Mouse (Mus musculus): ENCODE results near the gene Ifitm10. TPM values are rescaled to one million over a fixed set of nuclear protein-coding genes. Genes with fewer than 3 reads are reported as not detected.
A peak's percentile ranks its signal among the peaks of the same experiment; 100 is the strongest.
"Not testable (repeated sequence)": the region's sequence is repeated elsewhere in the genome, so short reads cannot be mapped to it uniquely, and the experiment has no call there.

The Ifitm10 gene
- 1.5 and 1.8 TPM in 2 replicates for polyA plus RNA-seq (2015; fragmentation: Nextera tagmentation; extraction: Ambion mirVana)

DNA sequence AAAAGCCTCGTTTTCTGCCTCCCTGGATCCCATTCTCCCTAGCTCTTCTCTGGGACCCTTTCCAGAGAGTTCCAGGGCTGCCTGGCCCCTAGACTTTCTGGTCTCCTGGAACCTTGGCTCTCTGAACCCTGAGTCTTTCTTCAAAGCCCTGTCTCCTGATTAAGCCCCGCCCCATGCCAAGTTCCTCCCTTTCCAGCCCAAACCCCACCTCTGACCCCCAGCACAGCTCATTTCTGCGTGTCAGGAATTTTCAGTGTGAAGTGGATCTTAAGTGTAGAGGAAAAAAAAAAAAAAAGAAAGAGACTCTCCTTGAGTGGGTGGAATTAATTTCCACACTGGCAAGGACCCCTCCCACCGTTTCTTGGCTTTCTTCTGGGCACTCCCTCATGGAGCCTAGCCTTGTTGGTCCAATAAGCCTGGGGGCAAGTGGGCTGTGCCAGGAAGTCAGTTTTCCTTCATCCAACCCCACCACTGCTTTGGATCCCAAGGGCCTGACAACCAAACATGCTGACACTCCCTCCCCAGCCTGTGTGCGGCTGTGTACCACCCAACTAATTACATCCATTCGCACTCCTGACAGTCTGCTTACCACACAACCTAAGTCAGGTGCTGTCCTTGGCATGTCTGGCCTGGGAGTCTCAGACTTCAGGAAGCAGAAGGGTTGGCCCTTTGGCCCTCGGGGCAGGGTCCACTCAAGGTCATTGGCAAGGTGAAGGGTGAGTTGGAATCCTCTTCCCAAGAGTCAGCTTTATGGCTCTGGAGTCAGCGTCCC, at the start of gene Ifitm10:
Ifitm10 (minus strand) TSS at position 113 of the 772 bp plus-strand sequence.
- Histone ChIP-seq H3K4me2 (0 out of 2 replicates have a peak within 1 kb of the TSS, but pooled peaks have one; percentile 62), H3K4me1 (replicated peaks) (peaks cover 72% of the 10 kb centered on the region), H3K9me3 (replicated peaks) (no peaks in the 10 kb centered on the region), H3K4me3 (replicated peaks) (peak within 1 kb of the TSS; percentile 50; the same call in 1 of the 2 replicates), H3K9ac (0 out of 2 replicates have a peak within 1 kb of the TSS, but pooled peaks have one; percentile 57), H3K27me3 (peaks cover 55% of the 10 kb centered on the region), H3K27ac (peak within 1 kb of the TSS; percentile 94), H3K36me3 (peaks cover 47% of the 10 kb centered on the region)
- 71% methylated on average over 8 of the region's 8 CpGs for WGBS (ENCODE audit: insufficient replicate concordance)
- ATAC-seq (ENCODE audit: low read depth) (no peak), DNase-seq (no peak)

DNA sequence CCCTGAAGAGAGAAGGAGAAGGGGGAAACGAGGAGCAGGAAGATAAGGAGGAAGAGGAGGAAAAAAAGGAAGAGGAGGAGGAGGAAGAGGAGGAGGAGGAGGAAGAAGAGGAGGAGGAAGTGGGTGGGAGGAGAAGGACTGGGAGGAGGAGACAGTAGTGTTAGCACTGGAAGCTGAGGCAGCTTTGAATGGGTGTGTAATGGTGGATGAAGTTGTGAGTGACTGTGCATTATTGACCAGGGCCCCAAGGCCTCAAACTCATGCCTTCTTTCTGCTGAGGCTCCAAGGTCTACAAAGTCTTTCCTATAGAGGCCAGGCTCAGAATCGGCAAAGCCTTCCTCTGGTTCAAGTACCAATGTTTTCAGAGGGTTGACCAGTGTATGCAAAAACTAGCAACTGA, 48.3 kb upstream of the Ifitm10 start:
- H3K4me1 ChIP-seq (replicated peaks): peaks cover 45% of the 10 kb centered on the region
- no peak overlapping the region for H3K9ac ChIP-seq
- H3K9me3 ChIP-seq (replicated peaks): no peaks in the 10 kb centered on the region
- no peak for DNase-seq
- peak overlapping the region; percentile 95 for H3K27ac ChIP-seq
- no peak overlapping the region for H3K4me2 ChIP-seq
- H3K36me3 ChIP-seq: no peaks in the 10 kb centered on the region
- 46% methylated on average over 2 of the region's 2 CpGs for WGBS (ENCODE audit: insufficient replicate concordance)
- peak; percentile 74 for ATAC-seq (ENCODE audit: low read depth)
- no peak overlapping the region for H3K4me3 ChIP-seq (replicated peaks)
- H3K27me3 ChIP-seq: no peaks in the 10 kb centered on the region

GRCm38 (mm10) chr7:142419887-142420286, 46.3 kb upstream of the Ifitm10 start:
- Histone ChIP-seq H3K36me3 (no peaks in the 10 kb centered on the region), H3K9me3 (replicated peaks) (no peaks in the 10 kb centered on the region), H3K4me1 (replicated peaks) (peaks cover 45% of the 10 kb centered on the region), H3K4me2 (peak overlapping the region; percentile 54), H3K27ac (peak overlapping the region; percentile 95), H3K27me3 (no peaks in the 10 kb centered on the region), H3K9ac (peak overlapping the region; percentile 64), H3K4me3 (replicated peaks) (no peak overlapping the region; the same call in 1 of the 2 replicates)
- DNase-seq (peak; percentile 58), ATAC-seq (ENCODE audit: low read depth) (peak; percentile 87)
- WGBS (ENCODE audit: insufficient replicate concordance): 21% methylated on average over 5 of the region's 5 CpGs

DNA sequence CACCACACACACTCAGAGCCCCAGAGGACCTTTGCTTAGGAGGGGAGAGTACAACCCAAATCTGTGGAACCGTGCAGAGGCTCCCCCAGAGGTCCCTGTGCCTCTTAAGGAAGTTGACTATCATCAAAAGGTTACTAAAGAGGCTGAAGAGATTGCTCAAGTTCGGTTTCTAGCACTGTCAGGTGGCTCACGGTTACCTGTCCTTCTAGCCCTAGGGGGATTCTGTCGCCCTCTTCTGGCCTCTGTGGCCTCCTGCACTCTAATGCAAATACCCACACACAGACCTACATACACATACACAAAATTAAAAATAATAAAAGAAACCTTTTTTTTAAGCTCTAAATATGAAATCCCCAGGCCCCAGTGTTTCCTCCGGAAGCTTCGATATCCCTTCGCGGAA, 45.1 kb upstream of the Ifitm10 start:
- 90% methylated on average over 8 of the region's 8 CpGs for WGBS (ENCODE audit: insufficient replicate concordance)
- H3K4me2 ChIP-seq: no peak overlapping the region
- H3K36me3 ChIP-seq: no peaks in the 10 kb centered on the region
- H3K27ac ChIP-seq: peak overlapping the region; percentile 95
- H3K4me1 ChIP-seq (replicated peaks): peaks cover 50% of the 10 kb centered on the region
- DNase-seq (no peak), ATAC-seq (ENCODE audit: low read depth) (no peak)
- H3K9ac ChIP-seq: no peak overlapping the region
- no peak overlapping the region for H3K4me3 ChIP-seq (replicated peaks)
- H3K9me3 ChIP-seq (replicated peaks): no peaks in the 10 kb centered on the region
- H3K27me3 ChIP-seq: no peaks in the 10 kb centered on the region

DNA sequence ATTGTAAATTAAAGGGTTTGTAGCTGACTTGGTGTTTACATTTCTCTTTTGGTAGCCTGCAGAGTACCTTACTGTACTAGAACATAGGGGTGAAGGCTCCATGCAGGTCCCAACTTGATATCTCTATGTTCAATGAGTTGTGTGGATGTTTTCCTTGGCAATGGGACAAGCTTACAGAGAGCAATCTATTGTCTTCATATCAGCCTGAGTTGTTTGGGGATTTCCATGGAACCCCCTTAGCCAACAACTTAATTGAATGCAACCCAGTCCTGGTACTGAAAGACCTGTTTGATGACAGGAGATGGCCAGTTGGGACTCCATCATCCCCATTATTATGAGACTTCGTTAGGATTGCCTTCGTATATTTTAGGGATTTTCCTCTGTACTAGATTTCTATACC, 44.5 kb upstream of the Ifitm10 start:
- ATAC-seq (ENCODE audit: low read depth) (no peak), DNase-seq (no peak)
- Histone ChIP-seq H3K36me3 (no peaks in the 10 kb centered on the region), H3K4me2 (no peak overlapping the region), H3K4me3 (replicated peaks) (no peak overlapping the region), H3K4me1 (replicated peaks) (peaks cover 55% of the 10 kb centered on the region), H3K9ac (no peak overlapping the region), H3K9me3 (replicated peaks) (no peaks in the 10 kb centered on the region), H3K27ac (0 out of 2 replicates have a peak overlapping the region, but pooled peaks have one; percentile 9), H3K27me3 (no peaks in the 10 kb centered on the region)
- WGBS (ENCODE audit: insufficient replicate concordance): 94% methylated on average over 2 of the region's 2 CpGs

DNA sequence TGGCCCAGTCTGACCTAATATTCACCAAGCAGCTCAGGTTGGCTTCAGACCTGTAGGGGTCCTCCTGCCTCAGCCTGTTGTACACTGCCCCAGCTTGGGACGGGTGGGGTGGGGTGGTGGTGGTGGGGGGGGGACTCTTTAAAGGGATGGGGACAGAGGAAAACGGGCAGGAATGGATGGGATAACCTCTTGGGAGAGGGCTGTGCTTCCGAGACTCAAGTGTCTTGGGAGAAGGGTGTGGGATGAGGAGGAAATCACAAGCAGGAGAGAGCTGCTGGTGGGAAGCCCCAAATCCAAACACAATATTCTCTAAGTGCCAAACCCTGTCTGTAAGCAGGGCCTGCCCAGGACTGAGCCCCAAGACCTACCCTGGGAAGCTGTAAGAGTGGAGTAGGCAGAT, 42.7 kb upstream of the Ifitm10 start:
- no peak overlapping the region for H3K4me3 ChIP-seq (replicated peaks)
- H3K9me3 ChIP-seq (replicated peaks): no peaks in the 10 kb centered on the region
- H3K4me2 ChIP-seq: no peak overlapping the region
- DNase-seq (no peak), ATAC-seq (ENCODE audit: low read depth) (no peak)
- H3K36me3 ChIP-seq: no peaks in the 10 kb centered on the region
- 71% methylated on average over 3 of the region's 3 CpGs for whole genome bisulfite sequencing (ENCODE audit: insufficient replicate concordance)
- H3K9ac ChIP-seq: no peak overlapping the region
- H3K27ac ChIP-seq: no peak overlapping the region
- H3K27me3 ChIP-seq: no peaks in the 10 kb centered on the region
- H3K4me1 ChIP-seq (replicated peaks): peaks cover 44% of the 10 kb centered on the region

GRCm38 (mm10) chr7:142415314-142415713, 41.8 kb upstream of the Ifitm10 start:
- DNase-seq: no peak
- Histone ChIP-seq H3K4me3 (replicated peaks) (no peak overlapping the region), H3K9me3 (replicated peaks) (no peaks in the 10 kb centered on the region), H3K27me3 (no peaks in the 10 kb centered on the region), H3K27ac (no peak overlapping the region), H3K36me3 (no peaks in the 10 kb centered on the region), H3K4me2 (no peak overlapping the region), H3K9ac (no peak overlapping the region), H3K4me1 (replicated peaks) (peaks cover 35% of the 10 kb centered on the region)
- 50% methylated on average over 4 of the region's 4 CpGs for WGBS (ENCODE audit: insufficient replicate concordance)
- ATAC-seq (ENCODE audit: low read depth): no peak

GRCm38 (mm10) chr7:142413285-142413684, 39.7 kb upstream of the Ifitm10 start:
- WGBS (ENCODE audit: insufficient replicate concordance): 27% methylated on average over 6 of the region's 6 CpGs
- ATAC-seq (ENCODE audit: low read depth) (peak; percentile 88), DNase-seq (no peak)
- no peaks in the 10 kb centered on the region for H3K9me3 ChIP-seq (replicated peaks)
- H3K4me3 ChIP-seq (replicated peaks): no peak overlapping the region
- no peak overlapping the region for H3K27ac ChIP-seq
- H3K36me3 ChIP-seq: no peaks in the 10 kb centered on the region
- no peak overlapping the region for H3K4me2 ChIP-seq
- H3K27me3 ChIP-seq: no peaks in the 10 kb centered on the region
- H3K4me1 ChIP-seq (replicated peaks): peaks cover 24% of the 10 kb centered on the region
- H3K9ac ChIP-seq: no peak overlapping the region

DNA sequence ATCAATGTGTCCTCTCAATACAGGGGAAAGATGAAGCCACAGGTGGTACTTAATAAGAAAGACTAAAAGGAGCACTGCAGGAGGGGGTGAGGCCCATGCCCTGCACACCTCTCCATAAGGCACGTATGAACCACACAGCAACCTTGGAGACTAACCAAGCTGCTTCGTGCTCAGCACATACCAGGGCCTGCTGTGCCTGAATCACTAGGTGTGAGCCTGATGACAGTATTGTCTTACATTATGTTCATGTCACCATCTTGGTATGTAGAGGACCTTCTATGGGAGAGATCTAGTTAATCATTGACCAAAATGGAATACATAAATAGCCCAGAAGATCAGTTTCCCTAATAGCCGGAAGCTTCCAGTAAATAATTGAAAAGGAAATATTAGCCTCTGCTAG, 36.0 kb upstream of the Ifitm10 start:
- no peaks in the 10 kb centered on the region for H3K9me3 ChIP-seq (replicated peaks)
- peaks cover 24% of the 10 kb centered on the region for H3K4me1 ChIP-seq (replicated peaks)
- no peak overlapping the region for H3K4me3 ChIP-seq (replicated peaks)
- no peaks in the 10 kb centered on the region for H3K27me3 ChIP-seq
- ATAC-seq (ENCODE audit: low read depth) (no peak), DNase-seq (no peak)
- WGBS (ENCODE audit: insufficient replicate concordance): 73% methylated on average over 3 of the region's 3 CpGs
- H3K27ac ChIP-seq: no peak overlapping the region
- H3K4me2 ChIP-seq: no peak overlapping the region
- H3K9ac ChIP-seq: no peak overlapping the region
- H3K36me3 ChIP-seq: no peaks in the 10 kb centered on the region

GRCm38 (mm10) chr7:142408686-142409085, 35.1 kb upstream of the Ifitm10 start:
- H3K4me2 ChIP-seq: no peak overlapping the region
- H3K9ac ChIP-seq: no peak overlapping the region
- 83% methylated on average over 8 of the region's 8 CpGs for WGBS (ENCODE audit: insufficient replicate concordance)
- H3K4me1 ChIP-seq (replicated peaks): peaks cover 24% of the 10 kb centered on the region
- no peaks in the 10 kb centered on the region for H3K36me3 ChIP-seq
- ATAC-seq (ENCODE audit: low read depth) (no peak), DNase-seq (no peak)
- no peak overlapping the region for H3K27ac ChIP-seq
- H3K9me3 ChIP-seq (replicated peaks): no peaks in the 10 kb centered on the region
- no peak overlapping the region for H3K4me3 ChIP-seq (replicated peaks)
- H3K27me3 ChIP-seq: no peaks in the 10 kb centered on the region

DNA sequence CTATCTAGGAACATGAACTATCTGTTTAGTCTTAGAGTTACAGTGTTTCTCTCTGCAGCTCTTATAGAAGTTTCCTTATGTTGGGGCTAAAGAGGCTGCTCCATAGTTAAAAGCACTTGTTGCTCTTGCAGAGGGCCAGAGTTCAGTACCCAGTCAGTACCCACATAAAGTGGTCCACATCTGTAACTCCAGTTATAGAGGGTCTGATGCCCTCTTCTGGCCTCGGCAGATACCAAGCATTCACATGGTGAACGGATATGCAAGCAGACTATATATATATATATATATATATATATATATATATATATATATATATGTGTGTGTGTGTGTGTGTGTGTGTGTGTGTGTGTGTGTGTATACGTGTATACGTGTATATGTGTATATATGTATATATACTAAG, 34.4 kb upstream of the Ifitm10 start:
- Histone ChIP-seq H3K4me3 (replicated peaks) (no peak overlapping the region), H3K9ac (no peak overlapping the region), H3K9me3 (replicated peaks) (no peaks in the 10 kb centered on the region), H3K27me3 (no peaks in the 10 kb centered on the region), H3K27ac (no peak overlapping the region), H3K4me2 (no peak overlapping the region), H3K4me1 (replicated peaks) (peaks cover 21% of the 10 kb centered on the region), H3K36me3 (no peaks in the 10 kb centered on the region)
- ATAC-seq (ENCODE audit: low read depth) (no peak), DNase-seq (no peak)
- WGBS (ENCODE audit: insufficient replicate concordance): 50% methylated on average over 4 of the region's 4 CpGs

DNA sequence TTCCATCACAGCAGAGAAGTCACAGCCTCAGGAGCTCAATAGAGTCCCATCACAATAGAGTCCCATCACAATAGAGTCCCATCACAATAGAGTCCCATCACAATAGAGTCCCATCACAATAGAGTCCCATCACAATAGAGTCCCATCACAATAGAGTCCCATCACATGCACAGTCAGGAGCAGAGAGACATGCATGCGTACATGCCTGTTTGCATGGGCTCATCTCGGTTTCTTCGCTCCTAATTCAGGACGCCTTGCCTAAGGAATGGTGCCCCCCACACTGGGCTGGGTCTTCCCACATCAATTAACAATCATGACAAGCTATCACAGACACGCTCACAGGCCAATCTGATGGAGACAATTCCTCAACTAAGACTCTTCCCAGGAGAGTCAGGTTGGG, 31.6 kb upstream of the Ifitm10 start:
- H3K9me3 ChIP-seq (replicated peaks); H3K9ac ChIP-seq; ATAC-seq (ENCODE audit: low read depth); H3K4me3 ChIP-seq (replicated peaks); H3K27ac ChIP-seq; H3K36me3 ChIP-seq; DNase-seq; H3K27me3 ChIP-seq; H3K4me2 ChIP-seq: not testable (repeated sequence)
- WGBS (ENCODE audit: insufficient replicate concordance): 81% methylated on average over 5 of the region's 5 CpGs
- H3K4me1 ChIP-seq (replicated peaks): peaks cover 19% of the 10 kb centered on the region
